Mouse (Mus musculus): ENCODE data around the gene Ankar.

The Ankar gene

GRCm38 (mm10) chr1:72700479-72700878 is at the start of gene Ankar:
Gene Ankar, minus strand, starts transcription at chr1:72700579.
- no peak for DNase-seq (ENCODE audit: low read depth, low spot score)

DNA sequence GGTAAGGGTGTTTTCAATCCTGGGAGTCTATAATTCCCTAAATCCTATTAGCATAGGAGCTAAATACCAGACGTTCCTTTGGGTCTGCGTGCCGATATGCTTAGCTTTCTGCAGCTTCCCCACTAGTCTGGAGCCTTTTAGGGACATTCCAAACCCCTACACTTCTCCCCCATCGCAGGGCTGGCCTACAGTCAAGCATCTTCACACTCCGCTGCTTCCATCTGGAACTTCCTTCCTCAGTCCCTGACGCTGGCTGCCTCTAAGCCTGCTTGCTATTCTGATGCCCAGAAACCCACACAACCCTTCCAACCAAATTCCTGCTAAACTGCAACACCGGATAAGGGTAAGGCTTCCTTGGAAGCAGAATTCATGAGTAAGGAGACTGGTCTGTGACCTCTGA is 46.0 kb upstream of the Ankar start:
- DNase-seq (ENCODE audit: low read depth, low spot score), result no peak

DNA sequence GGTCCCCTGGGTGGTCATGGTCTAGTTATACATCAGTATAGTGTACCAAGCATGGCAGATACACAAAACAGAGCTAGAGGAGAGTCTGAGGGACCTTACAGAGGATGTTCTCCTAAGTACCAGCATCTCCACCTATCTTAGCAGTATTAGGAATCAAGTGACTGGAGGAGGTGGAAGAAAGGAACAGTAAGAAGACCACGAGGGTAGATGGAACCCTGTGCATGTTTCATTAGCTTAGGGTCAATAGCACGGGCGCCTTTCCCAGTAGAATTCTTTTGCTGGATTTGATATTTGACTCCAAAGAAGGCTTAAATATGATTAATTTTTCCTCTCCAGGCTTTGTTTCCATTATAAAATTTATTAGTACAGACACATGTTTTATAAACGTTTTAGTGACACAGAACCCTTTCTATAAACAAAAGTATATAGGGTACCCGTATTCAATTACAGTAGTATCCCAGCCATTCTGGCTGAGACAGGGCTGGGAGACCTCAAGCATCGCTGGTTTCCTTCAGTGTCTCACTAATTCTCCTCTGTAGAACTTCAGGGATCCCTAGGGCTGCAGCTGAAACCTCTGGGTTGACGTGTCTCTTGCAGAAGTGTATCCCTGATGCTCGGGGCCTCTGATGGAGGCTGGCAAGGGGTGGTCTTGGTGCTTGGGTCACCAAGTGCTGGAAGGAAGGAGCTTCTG is 44.6 kb upstream of the Ankar start:
- no peak for DNase-seq (ENCODE audit: low read depth, low spot score)

GRCm38 (mm10) chr1:72741406-72741805 is 41.0 kb upstream of the Ankar start:
- DNase-seq (ENCODE audit: low read depth, low spot score), result no peak

DNA sequence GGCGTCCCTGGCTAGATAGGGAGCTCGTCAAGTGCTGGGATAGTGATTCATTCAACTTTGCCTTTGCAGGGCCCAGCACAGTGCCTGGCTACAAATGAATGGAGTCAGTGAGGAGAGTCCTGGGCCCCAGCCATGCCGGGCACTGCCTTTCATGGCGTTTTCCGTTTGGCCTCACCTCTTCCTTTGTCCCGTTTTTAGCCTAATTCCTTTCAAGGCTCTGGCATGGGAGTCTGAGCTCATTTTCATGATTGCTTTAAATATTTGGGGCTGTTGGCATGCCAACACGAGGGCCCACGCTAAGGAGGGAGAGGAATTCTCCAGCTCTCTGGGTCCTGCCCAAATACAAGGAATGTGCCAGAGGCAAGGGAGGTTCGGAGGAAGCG is 39.3 kb upstream of the Ankar start:
- DNase-seq (ENCODE audit: low read depth, low spot score), result no peak

DNA sequence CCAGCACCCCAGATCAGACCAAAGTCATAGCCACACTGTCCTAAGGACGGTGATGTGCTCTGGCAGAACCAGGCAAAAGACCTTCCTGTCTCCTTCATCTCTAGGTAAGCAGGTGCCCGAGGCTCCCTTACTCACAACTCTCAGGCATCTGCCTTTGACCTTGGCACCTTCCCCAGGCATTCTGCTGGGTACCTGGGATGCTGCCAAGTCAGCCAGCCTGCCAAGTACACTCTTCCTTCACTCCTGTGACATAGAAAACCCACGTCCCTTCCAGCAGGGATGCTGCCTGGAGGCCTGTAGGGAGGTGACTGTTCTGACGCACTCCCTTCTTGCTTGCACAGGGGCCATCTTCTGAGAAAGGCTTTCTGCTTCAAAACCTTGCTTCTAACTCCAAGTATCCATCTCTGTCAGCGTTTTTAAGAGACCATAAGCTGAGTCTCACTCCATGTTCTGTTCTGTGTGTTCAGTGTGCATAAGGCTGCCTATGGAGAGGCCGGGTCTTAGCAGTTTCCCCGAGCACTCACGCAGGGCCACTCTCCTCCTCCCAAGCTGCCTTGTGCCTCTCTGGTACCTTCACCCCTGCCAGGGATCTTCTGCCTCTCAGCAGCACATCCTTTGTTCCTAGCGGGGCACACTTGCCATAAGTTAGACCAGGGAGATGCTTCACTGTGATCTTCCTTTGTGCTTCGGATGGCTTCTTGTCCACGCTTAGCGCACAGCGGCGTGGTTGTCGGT is 38.7 kb upstream of the Ankar start:
- DNase-seq (ENCODE audit: low read depth, low spot score), result no peak

- DNase-seq (ENCODE audit: low read depth, low spot score), result no peak
Observed at GRCm38 (mm10) chr1:72736397-72737125, 36.2 kb upstream of the Ankar start.

DNA sequence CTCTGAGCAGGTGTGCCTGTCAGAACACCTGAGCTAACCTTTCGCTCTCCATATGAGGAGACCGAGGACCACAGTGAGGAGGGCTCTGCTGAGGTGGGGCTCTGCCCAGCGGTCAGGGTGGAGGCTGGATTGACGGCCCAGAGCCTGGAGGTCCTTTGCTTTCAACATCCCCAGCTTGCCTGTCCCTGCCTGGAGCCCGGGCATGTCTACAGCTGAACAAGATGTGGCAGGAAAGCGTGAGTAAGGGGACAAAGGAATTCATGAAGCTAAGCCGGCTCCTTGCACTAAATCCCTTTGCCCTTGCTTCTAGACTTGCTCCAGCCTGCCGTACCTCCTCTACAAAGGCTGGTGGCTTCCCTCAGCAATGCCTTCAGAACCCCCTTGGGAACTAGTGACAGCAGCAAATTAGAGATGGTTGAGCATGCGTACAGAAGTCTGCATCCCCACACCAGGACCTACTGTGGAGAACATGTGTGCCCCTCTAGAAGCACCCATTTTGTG is 32.9 kb upstream of the Ankar start:
- no peak for DNase-seq (ENCODE audit: low read depth, low spot score)

DNA sequence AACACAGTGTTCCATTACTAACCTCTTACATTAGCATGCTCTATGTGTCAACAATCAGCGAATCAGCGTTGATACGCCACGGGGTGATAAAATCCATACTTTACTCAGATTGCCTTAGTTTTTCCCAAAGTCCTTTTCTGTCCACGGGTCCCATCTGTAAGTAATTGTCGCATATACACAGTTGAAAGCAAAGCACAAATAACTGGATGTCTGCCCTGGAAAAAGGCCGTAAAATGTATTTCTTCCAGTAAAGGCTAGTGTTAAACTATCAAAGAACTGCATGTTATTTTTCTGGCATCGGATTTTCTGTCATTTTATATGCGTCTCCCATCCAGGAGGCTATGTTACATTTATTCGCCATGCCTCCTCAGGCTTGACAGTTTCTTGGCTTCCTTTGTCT is 29.7 kb upstream of the Ankar start:
- no peak for DNase-seq (ENCODE audit: low read depth, low spot score)

GRCm38 (mm10) chr1:72728781-72729180 is 28.4 kb upstream of the Ankar start:
- DNase-seq (ENCODE audit: low read depth, low spot score), result no peak

GRCm38 (mm10) chr1:72725941-72726340 is 25.6 kb upstream of the Ankar start:
- no peak for DNase-seq (ENCODE audit: low read depth, low spot score)

DNA sequence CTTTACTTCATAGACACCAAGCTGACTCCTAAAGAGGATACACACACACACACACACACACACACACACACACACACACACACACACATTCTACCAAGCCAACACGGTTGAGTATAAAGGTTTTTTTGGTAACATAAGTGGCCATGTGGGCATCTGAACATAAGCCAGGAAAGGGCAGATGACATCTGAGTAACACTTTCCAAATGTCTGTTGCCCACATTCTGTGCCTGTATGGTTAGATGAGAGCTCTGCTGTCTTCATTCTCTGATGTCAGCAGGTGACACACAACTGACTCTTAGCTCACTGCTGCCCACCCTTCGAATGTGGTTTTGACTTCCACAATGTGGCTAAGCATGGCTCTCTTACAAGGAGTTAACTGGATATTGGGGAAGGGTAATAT is 24.0 kb upstream of the Ankar start:
- DNase-seq (ENCODE audit: low read depth, low spot score), result no peak

DNA sequence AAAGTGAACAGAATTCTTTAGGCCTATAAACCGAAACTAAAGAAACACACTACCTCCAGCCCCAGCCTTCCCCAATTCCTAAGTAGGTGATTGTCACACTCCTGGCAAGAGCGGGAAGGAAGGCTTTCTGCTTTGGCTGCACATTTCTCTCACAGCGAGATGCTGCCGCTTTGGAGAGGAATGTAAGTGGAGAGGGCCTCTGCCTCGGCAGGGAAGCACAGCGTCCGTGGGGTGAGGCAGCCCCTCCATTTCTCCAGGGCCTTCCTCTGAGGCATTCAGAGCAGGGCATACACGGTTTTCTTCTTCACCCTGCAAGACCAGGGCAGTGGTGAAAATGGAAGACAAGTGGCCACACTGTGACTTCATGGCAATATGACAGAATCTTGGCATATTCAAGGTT is 22.3 kb upstream of the Ankar start:
- DNase-seq (ENCODE audit: low read depth, low spot score), result no peak

DNA sequence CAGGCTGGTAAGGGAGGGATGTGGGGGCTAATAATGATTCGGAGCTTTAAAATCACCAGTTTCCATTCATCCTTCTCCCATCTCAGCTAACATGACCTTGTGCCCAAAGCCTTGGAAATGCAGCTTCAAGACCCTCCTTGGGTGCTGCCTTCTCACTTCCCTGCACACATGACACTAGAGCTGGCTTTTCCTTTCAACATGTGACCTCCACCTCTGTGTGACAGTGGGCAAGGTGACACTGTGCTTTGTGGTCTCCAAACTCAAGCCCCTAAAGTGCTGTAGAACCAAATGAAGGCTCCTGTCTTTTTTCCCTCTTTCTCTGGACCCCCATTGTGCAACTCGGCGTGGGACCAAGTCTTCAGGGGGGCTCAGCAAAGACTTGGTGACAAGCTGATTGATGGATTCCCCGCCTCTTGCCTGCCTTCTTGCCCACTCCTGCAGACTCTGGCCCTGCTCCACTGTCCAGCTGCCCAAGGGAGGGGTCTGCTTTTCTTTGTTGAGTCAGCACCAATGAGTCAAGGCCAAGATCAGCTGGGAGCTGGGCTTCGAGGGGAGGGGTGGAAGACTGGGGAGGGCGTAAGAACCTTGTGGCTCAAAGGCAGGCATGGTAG is 19.8 kb upstream of the Ankar start:
- DNase-seq (ENCODE audit: low read depth, low spot score), result no peak

DNA sequence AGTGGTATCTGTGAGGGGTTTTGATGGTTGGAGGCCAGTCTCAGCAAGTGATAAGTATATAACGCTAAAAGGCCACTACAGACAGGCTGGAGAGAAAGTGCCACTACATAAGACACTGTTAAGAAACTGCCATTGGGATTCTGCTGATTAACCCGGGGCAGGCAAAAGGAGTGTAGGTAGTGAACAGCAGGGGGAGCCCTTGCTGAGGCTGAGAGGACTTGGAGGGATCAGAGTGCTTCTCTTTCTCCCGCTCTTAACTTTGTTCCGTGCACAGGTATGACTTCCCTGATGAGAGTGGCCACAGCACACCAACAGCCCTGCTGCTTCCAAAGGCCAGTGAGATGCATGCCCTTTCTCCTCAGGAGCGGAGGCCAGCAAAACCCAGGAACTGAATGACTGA is 18.5 kb upstream of the Ankar start:
- DNase-seq (ENCODE audit: low read depth, low spot score), result peak; percentile 76

DNA sequence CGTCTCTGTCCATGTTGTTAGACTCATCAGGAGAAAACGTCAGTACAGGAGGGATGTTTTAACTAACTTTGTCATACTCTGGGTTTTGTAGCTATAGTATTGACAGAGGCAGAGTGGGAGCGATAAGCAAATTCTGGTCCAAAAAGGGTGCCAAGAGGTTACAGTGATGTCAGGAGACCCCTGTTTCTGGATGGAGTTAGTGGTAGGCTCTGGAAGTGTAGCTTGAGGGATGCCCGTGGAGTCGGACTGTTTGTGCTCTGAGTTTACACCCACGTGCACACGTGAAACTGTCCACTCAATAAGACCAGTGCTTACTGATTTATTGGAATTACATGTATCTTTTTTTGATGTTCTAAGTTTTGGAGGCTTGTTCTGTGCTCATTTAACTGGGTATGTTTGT is 17.2 kb upstream of the Ankar start:
- no peak for DNase-seq (ENCODE audit: low read depth, low spot score)

DNA sequence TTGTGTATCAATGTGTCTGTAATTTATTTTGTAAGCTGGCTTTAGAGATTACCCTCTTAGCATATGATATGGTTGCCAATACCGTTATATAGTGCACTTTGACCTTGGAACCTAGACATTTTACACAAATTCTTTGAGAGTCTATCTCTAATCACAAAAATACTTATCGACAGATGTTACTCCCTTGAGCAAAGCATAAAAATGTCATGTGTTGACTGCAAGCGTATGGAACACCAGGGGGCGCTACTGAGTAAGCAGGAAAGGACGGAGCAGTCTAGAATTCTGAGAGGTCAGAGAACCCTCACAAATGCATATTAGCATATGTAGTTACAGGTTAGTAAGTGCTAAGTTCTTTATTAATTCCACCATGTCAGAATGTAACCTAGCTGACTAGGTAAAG is 16.5 kb upstream of the Ankar start:
- DNase-seq (ENCODE audit: low read depth, low spot score), result peak; percentile 83

- no peak for DNase-seq (ENCODE audit: low read depth, low spot score)
Observed at GRCm38 (mm10) chr1:72716421-72716820, 16.0 kb upstream of the Ankar start.

- no peak for DNase-seq (ENCODE audit: low read depth, low spot score)
Observed at GRCm38 (mm10) chr1:72715593-72716361, 15.4 kb upstream of the Ankar start.

DNA sequence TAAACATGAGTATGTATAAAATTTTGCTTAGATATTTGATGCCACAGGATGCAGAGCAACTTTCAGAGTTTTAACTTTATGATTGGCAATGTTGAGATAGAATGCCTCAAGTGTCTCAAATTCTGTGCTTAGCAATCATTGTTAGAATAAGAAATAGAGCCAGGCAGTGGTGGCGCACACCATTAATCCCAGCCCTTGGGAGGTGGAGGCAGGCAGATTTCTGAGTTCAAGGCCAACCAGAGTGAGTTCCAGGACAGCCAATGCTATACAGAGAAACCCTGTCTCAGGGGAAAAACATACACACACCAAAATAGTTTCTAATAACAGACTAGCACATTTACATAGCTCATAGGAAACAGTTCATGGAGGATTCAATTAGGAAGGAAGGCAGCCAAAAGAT is 14.7 kb upstream of the Ankar start:
- DNase-seq (ENCODE audit: low read depth, low spot score), result no peak

GRCm38 (mm10) chr1:72714547-72714946 is 14.2 kb upstream of the Ankar start:
- DNase-seq (ENCODE audit: low read depth, low spot score), result no peak
